Mouse (Mus musculus) kidney, embryonic 15.5 days (tissue): ENCODE results near the gene Cdkl3. TPM values are rescaled to one million over a fixed set of nuclear protein-coding genes. Genes with fewer than 3 reads are reported as not detected.
A peak's percentile ranks its signal among the peaks of the same experiment; 100 is the strongest.

Source experiments
- ATAC-seq: fragments of 200-750 bp; cut with Nextera tagmentation; replicated peaks from 2 replicates; pipeline ENCODE4 v1.8.0; 2017; ENCODE audit warnings: moderate TSS enrichment; ENCODE audit not compliant: low FRiP score
- H3K27ac ChIP-seq: fragments of 300-500 bp; sonication (generic); 2 replicates; pipeline ENCODE4 v1.5.1; 2015; ENCODE audit warnings: mild to moderate bottlenecking, inconsistent platforms
- H3K27me3 ChIP-seq: fragments of 300-500 bp; sonication (generic); 2 replicates; pipeline ENCODE4 v1.6.1; 2015; ENCODE audit warnings: inconsistent platforms
- H3K36me3 ChIP-seq: fragments of 300-500 bp; sonication (generic); 2 replicates; pipeline ENCODE4 v1.6.1; 2015; ENCODE audit warnings: inconsistent platforms
- H3K4me1 ChIP-seq: fragments of 300-500 bp; sonication (generic); 2 replicates; pipeline ENCODE4 v1.6.1; 2015; ENCODE audit warnings: inconsistent platforms
- H3K4me2 ChIP-seq: fragments of 300-500 bp; sonication (generic); 2 replicates; pipeline ENCODE4 v1.6.1; 2015; ENCODE audit warnings: moderate library complexity, mild to moderate bottlenecking, inconsistent platforms
- H3K4me3 ChIP-seq: fragments of 300-500 bp; sonication (generic); replicated peaks from 2 replicates; pipeline ENCODE4 v1.5.1; 2015; ENCODE audit warnings: mild to moderate bottlenecking, inconsistent platforms
- H3K9ac ChIP-seq: fragments of 300-500 bp; sonication (generic); 2 replicates; pipeline ENCODE4 v1.6.1; 2015; ENCODE audit warnings: mild to moderate bottlenecking, inconsistent platforms
- H3K9me3 ChIP-seq: fragments of 300-500 bp; sonication (generic); replicated peaks from 2 replicates; pipeline ENCODE4 v1.6.1; 2016; ENCODE audit warnings: inconsistent platforms
- WGBS: fragments of 180-500 bp; shearing (Covaris S2); methylation state at CpG from one replicate; pipeline ENCODE4 v1.1.7; 2015; ENCODE audit warnings: mixed read lengths; 5-methylcytosine and 5-hydroxymethylcytosine counted together
- polyA plus RNA-seq: library from polyadenylated mRNA; unstranded; fragments of >200 nt; fragmentation: Nextera tagmentation; extraction: Ambion mirVana; gene quantifications from 2 replicates; pipeline ENCODE4 v1.2.1, GENCODE M21; 2015

The Cdkl3 gene
- polyA plus RNA-seq, 1 experiment from 2014 or later = 8.7 TPM

- Histone ChIP-seq H3K4me3 (no peak overlapping the region), H3K36me3 (peaks cover 66% of the 10 kb centered on the region), H3K27me3 (no peaks in the 10 kb centered on the region), H3K9ac (no peak overlapping the region), H3K4me2 (no peak overlapping the region), H3K9me3 (no peaks in the 10 kb centered on the region), H3K4me1 (peaks cover 11% of the 10 kb centered on the region), H3K27ac (no peak overlapping the region)
- 94% methylated on average over 6 of the region's 6 CpGs for WGBS
- no peak for ATAC-seq
Observed at GRCm38 (mm10) chr11:51971644-51972043, 32.4 kb upstream of the Cdkl3 start.

GRCm38 (mm10) chr11:51999611-52000289 is 4.3 kb upstream of the Cdkl3 start:
- Histone ChIP-seq H3K9ac (peak overlapping the region; percentile 92), H3K4me3 (peak overlapping the region; percentile 86), H3K4me2 (peak overlapping the region; percentile 71), H3K36me3 (peaks cover 31% of the 10 kb centered on the region), H3K4me1 (peaks cover 38% of the 10 kb centered on the region), H3K27me3 (no peaks in the 10 kb centered on the region), H3K9me3 (no peaks in the 10 kb centered on the region), H3K27ac (peak overlapping the region; percentile 97)
- peak; percentile 55 for ATAC-seq
- WGBS = under 1% methylated on average over 29 of the region's 29 CpGs

GRCm38 (mm10) chr11:52000290-52000962 is 3.6 kb upstream of the Cdkl3 start, which contains the start of gene Ube2b:
Gene Ube2b, minus strand, starts transcription at chr11:52000762.
- peak; percentile 72 for ATAC-seq
- peaks cover 24% of the 10 kb centered on the region for H3K36me3 ChIP-seq
- H3K27me3 ChIP-seq = no peaks in the 10 kb centered on the region
- H3K4me3 ChIP-seq = peak within 1 kb of the TSS; percentile 86
- peak within 1 kb of the TSS; percentile 92 for H3K9ac ChIP-seq
- H3K4me2 ChIP-seq = peak within 1 kb of the TSS; percentile 71
- peak within 1 kb of the TSS; percentile 97 for H3K27ac ChIP-seq
- H3K4me1 ChIP-seq = peaks cover 39% of the 10 kb centered on the region
- H3K9me3 ChIP-seq = no peaks in the 10 kb centered on the region
- under 1% methylated on average over 46 of the region's 63 CpGs for WGBS

DNA sequence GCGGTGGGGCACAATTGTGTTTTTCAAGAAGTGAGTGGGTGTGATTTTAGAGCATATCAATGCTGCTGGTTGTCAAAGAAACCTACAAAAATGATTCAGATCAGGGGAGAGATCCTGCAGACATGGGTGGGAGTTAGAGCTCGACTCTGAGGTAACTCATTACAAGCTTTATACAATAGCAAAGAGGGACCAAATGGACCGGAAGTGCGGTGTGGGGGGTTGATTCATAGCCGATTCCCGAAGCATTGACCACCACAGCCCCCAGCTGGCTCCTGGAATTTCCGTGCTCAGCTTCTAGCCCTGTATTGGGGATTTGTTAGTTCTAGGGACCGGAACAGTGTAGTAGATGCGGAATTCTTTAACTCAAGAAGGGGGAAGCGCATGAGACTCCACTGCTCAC is 2.7 kb upstream of the Cdkl3 start:
- no peak for ATAC-seq
- Histone ChIP-seq H3K27ac (peak overlapping the region; percentile 97), H3K4me1 (peaks cover 48% of the 10 kb centered on the region), H3K36me3 (peaks cover 15% of the 10 kb centered on the region), H3K4me3 (peak overlapping the region; percentile 86; the same call in 1 of the 2 replicates), H3K4me2 (peak overlapping the region; percentile 71), H3K9me3 (no peaks in the 10 kb centered on the region), H3K9ac (no peak overlapping the region), H3K27me3 (no peaks in the 10 kb centered on the region)
- WGBS = 63% methylated on average over 10 of the region's 10 CpGs

DNA sequence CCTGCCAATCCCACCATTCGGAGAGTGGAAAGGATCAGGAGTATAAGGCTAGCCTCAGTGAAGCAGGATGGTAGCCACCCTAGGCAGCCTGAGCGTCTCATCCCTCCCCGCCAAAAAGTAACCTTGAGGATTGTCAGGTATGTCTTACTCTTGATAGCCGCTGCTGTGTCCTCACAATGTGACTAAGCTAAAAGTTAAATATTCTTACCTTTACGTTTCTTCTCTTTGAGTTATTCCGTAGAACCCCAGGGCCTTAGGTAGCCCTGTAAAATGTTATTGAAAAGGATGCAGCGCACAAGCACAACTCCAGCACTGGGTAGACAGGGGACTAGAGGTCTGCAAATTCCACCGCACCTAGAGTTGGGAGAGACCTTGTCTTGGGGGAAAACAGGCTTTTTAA is 2.2 kb upstream of the Cdkl3 start:
- H3K36me3 ChIP-seq = peaks cover 10% of the 10 kb centered on the region
- H3K4me3 ChIP-seq = no peak overlapping the region
- H3K9ac ChIP-seq = no peak overlapping the region
- ATAC-seq = no peak
- H3K4me2 ChIP-seq = no peak overlapping the region
- no peak overlapping the region for H3K27ac ChIP-seq
- 93% methylated on average over 8 of the region's 8 CpGs for WGBS
- H3K27me3 ChIP-seq = no peaks in the 10 kb centered on the region
- H3K4me1 ChIP-seq = peaks cover 47% of the 10 kb centered on the region
- no peaks in the 10 kb centered on the region for H3K9me3 ChIP-seq

DNA sequence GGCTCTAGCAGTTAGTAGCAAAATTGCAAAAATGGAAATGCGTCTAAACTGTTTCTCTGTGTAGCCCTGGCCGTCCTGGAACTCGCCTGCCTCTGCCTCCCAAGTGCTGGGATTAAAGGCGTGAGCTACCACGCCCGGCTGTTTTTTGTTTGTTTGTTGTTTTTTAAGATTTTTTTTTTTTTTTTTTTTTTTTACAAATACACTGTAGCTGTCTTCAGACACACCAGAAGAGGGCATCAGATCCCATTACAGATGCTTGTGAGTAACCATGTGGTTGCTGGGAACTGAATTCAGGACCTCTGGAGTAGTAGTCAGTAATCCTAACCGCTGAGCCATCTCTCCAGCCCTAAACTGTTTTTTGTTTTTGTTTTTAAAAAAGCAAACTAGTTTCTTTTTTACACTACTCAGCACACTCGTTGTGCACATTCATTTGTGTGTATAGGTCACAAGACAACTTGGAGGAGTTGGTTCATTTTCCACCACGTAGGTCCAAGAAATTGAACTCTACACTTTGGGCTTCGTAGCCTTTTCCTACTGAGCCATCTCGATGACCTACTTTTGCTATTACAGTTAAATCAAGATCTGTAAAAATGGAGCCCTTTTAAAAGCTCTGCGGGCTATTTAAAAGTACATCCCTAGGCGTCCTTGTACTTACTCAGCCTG is 1.0 kb upstream of the Cdkl3 start:
- Histone ChIP-seq H3K27ac (peak overlapping the region; percentile 97), H3K4me1 (peaks cover 37% of the 10 kb centered on the region), H3K27me3 (no peaks in the 10 kb centered on the region), H3K4me2 (peak overlapping the region; percentile 68), H3K4me3 (peak overlapping the region; percentile 76), H3K9ac (peak overlapping the region; percentile 68; the same call in 1 of the 2 replicates), H3K36me3 (no peaks in the 10 kb centered on the region), H3K9me3 (no peaks in the 10 kb centered on the region)
- no peak for ATAC-seq
- 77% methylated on average over 13 of the region's 13 CpGs for WGBS

GRCm38 (mm10) chr11:52003505-52003771 is 583 bp upstream of the Cdkl3 start:
- Histone ChIP-seq H3K4me3 (peak overlapping the region; percentile 76), H3K9me3 (no peaks in the 10 kb centered on the region), H3K36me3 (no peaks in the 10 kb centered on the region), H3K4me2 (peak overlapping the region; percentile 68), H3K9ac (peak overlapping the region; percentile 68; the same call in 1 of the 2 replicates), H3K4me1 (peaks cover 32% of the 10 kb centered on the region), H3K27ac (peak overlapping the region; percentile 97), H3K27me3 (no peaks in the 10 kb centered on the region)
- WGBS = 17% methylated on average over 4 of the region's 4 CpGs
- no peak for ATAC-seq

GRCm38 (mm10) chr11:52005586-52005985 is 1.6 kb downstream of the Cdkl3 start:
- Histone ChIP-seq H3K27ac (no peak overlapping the region), H3K4me1 (peaks cover 24% of the 10 kb centered on the region), H3K36me3 (no peaks in the 10 kb centered on the region), H3K27me3 (no peaks in the 10 kb centered on the region), H3K9me3 (no peaks in the 10 kb centered on the region), H3K4me2 (peak overlapping the region; percentile 24), H3K4me3 (no peak overlapping the region), H3K9ac (no peak overlapping the region)
- WGBS = 51% methylated on average over 2 of the region's 2 CpGs
- no peak for ATAC-seq

- H3K9me3 ChIP-seq = no peaks in the 10 kb centered on the region
- H3K27me3 ChIP-seq = no peaks in the 10 kb centered on the region
- peaks cover 7% of the 10 kb centered on the region; the same call in 1 of the 2 replicates for H3K4me1 ChIP-seq
- H3K4me3 ChIP-seq = no peak overlapping the region
- no peaks in the 10 kb centered on the region for H3K36me3 ChIP-seq
- H3K4me2 ChIP-seq = no peak overlapping the region
- no peak overlapping the region for H3K27ac ChIP-seq
- WGBS = 91% methylated on average over 11 of the region's 11 CpGs
- no peak for ATAC-seq
- no peak overlapping the region for H3K9ac ChIP-seq
Observed at GRCm38 (mm10) chr11:52011011-52011410, 7.0 kb downstream of the Cdkl3 start.

GRCm38 (mm10) chr11:52011541-52011940 is 7.5 kb downstream of the Cdkl3 start:
- peaks cover 3% of the 10 kb centered on the region; the same call in 1 of the 2 replicates for H3K4me1 ChIP-seq
- H3K27ac ChIP-seq = no peak overlapping the region
- no peak overlapping the region for H3K4me2 ChIP-seq
- 61% methylated on average over 5 of the region's 5 CpGs for WGBS
- no peaks in the 10 kb centered on the region for H3K9me3 ChIP-seq
- H3K27me3 ChIP-seq = no peaks in the 10 kb centered on the region
- H3K9ac ChIP-seq = no peak overlapping the region
- no peak overlapping the region for H3K4me3 ChIP-seq
- H3K36me3 ChIP-seq = no peaks in the 10 kb centered on the region
- ATAC-seq = no peak

GRCm38 (mm10) chr11:52018217-52018616 is 14.2 kb downstream of the Cdkl3 start:
- no peak overlapping the region for H3K4me2 ChIP-seq
- H3K36me3 ChIP-seq = no peaks in the 10 kb centered on the region
- WGBS = 85% methylated on average over 9 of the region's 9 CpGs
- ATAC-seq = no peak
- no peak overlapping the region for H3K4me3 ChIP-seq
- H3K9ac ChIP-seq = no peak overlapping the region
- no peaks in the 10 kb centered on the region for H3K4me1 ChIP-seq
- H3K27ac ChIP-seq = no peak overlapping the region
- no peaks in the 10 kb centered on the region for H3K9me3 ChIP-seq
- no peaks in the 10 kb centered on the region for H3K27me3 ChIP-seq

GRCm38 (mm10) chr11:52032356-52032755 is 28.3 kb downstream of the Cdkl3 start:
- WGBS = 52% methylated on average over 8 of the region's 8 CpGs
- Histone ChIP-seq H3K4me2 (no peak overlapping the region), H3K9ac (no peak overlapping the region), H3K4me1 (no peaks in the 10 kb centered on the region), H3K36me3 (peaks cover 3% of the 10 kb centered on the region; the same call in 1 of the 2 replicates), H3K9me3 (no peaks in the 10 kb centered on the region), H3K4me3 (no peak overlapping the region), H3K27me3 (no peaks in the 10 kb centered on the region), H3K27ac (no peak overlapping the region)
- no peak for ATAC-seq
